Mouse (Mus musculus): ENCODE measurements around the gene Gm43517.

The Gm43517 gene

DNA sequence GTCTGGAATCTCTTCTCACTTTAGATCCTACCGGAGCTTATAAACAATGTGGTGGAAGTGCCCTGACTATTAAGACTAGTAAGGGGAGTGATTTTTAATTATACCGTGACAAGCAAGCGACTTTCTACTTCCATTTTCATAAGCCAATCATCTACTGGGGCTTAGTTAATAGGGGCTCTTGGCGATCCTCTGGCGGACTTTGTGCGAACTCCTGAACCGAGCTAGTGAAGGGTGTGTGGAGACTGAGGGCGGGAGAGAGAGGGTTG lies 15.8 kb downstream of the Gm43517 start:
- DNase-seq (ENCODE audit: extremely low read depth, insufficient read length, low spot score) = no peak

DNA sequence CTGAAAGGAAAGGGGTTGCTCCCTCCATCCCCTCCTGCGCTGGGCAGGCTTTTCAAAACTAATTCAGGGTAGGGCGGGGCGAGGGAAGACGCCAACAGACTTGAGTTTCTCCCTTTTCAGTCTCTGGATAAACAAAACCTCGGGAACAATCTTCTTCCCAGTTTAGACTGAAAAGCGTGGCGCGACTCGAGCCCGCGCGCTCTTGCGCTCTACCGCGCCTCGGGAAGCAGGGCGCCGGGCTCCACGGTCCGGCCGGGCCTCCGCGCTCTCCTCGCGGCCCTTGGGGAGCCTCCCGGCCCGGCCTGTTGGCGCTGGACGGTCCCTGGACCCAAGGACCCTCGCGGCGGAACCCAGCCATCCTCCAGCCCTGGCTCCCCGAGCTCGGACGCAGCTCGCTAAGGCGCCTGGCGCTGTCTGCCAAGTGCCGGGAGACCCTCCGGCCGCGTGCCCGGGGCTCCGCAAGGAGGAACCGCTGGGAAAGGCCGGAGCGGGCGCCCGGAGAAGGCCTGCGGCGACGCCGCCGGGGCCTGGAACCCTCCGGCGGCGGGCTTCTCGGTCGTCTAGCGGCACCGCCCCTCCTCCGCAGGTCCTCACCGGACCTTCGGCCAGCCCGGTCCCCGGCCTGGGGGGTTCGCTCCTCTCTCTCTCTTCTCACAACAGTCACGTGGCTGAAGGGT lies 16.3 kb downstream of the Gm43517 start:
- DNase-seq (ENCODE audit: extremely low read depth, insufficient read length, low spot score) = no peak

- DNase-seq (ENCODE audit: extremely low read depth, insufficient read length, low spot score) = no peak
These were observed 16.8 kb downstream of the Gm43517 start for GRCm38 (mm10) chr12:49401796-49402130.

GRCm38 (mm10) chr12:49409833-49410232 lies 24.9 kb downstream of the Gm43517 start:
- DNase-seq (ENCODE audit: extremely low read depth, insufficient read length, low spot score) = no peak

GRCm38 (mm10) chr12:49417963-49418362 lies 33.0 kb downstream of the Gm43517 start:
- DNase-seq (ENCODE audit: extremely low read depth, insufficient read length, low spot score) = no peak

Data from 3134 (cell line).